Mouse (Mus musculus) adrenal gland, adult 18-20 months (tissue): ENCODE results near the gene Gclm. TPM values are rescaled to one million over a fixed set of nuclear protein-coding genes. Genes with fewer than 3 reads are reported as not detected.

Experiments used
- DNase-seq, 2 experiments: peaks; one replicate each; pipeline ENCODE4 v3.0.0; 2021 to 2022; ENCODE audit warnings: low spot score in 2 of 2
- total RNA-seq, 2 experiments: library from RNA; stranded (reverse); gene quantifications; 1 replicate in 1 of 2; 2 replicates in 1 of 2; pipeline ENCODE4 v1.2.3; 2021

Gclm gene
- total RNA-seq, 2 experiments from 2014 or later = 82.6 to 110 TPM

- DNase-seq = no peak
These were observed 45.3 kb downstream of the Gclm start for GRCm38 (mm10) chr3:122290696-122291095.

GRCm38 (mm10) chr3:122291828-122292227 is 46.5 kb downstream of the Gclm start:
- DNase-seq = no peak

GRCm38 (mm10) chr3:122292300-122293222 is 47.2 kb downstream of the Gclm start:
- DNase-seq = peak; percentile 98 to 99

- DNase-seq = peak in 1 of 2 experiments; percentile 58
These were observed 48.0 kb downstream of the Gclm start for GRCm38 (mm10) chr3:122293223-122293953.

- DNase-seq = peak; percentile 76 to 80
These were observed 48.8 kb downstream of the Gclm start, which contains the start of gene Bcar3 for GRCm38 (mm10) chr3:122293954-122294850. Gene Bcar3, plus strand, starts transcription at chr3:122294136.

GRCm38 (mm10) chr3:122295511-122295910 is 50.2 kb downstream of the Gclm start:
- DNase-seq = peak; percentile 35 to 53

GRCm38 (mm10) chr3:122296979-122297378 is 51.6 kb downstream of the Gclm start:
- peak in 1 of 2 experiments; percentile 26 for DNase-seq

- DNase-seq = peak; percentile 44 to 60
These were observed 55.9 kb downstream of the Gclm start for GRCm38 (mm10) chr3:122300983-122301919.

- DNase-seq = no peak
These were observed 59.2 kb downstream of the Gclm start for GRCm38 (mm10) chr3:122304560-122304959.

GRCm38 (mm10) chr3:122307894-122308671 is 62.7 kb downstream of the Gclm start:
- no peak for DNase-seq

GRCm38 (mm10) chr3:122308981-122309380 is 63.6 kb downstream of the Gclm start:
- no peak for DNase-seq

GRCm38 (mm10) chr3:122312078-122312477 is 66.7 kb downstream of the Gclm start:
- DNase-seq = peak; percentile 90 to 92

- no peak for DNase-seq
These were observed 67.7 kb downstream of the Gclm start for GRCm38 (mm10) chr3:122312936-122313629.

GRCm38 (mm10) chr3:122313936-122314335 is 68.6 kb downstream of the Gclm start:
- DNase-seq = no peak

GRCm38 (mm10) chr3:122316621-122317020 is 71.3 kb downstream of the Gclm start:
- DNase-seq = no peak

GRCm38 (mm10) chr3:122317339-122317738 is 72.0 kb downstream of the Gclm start:
- peak in 1 of 2 experiments; percentile 21 for DNase-seq
